Mouse (Mus musculus): ENCODE measurements at regions not wholly inside any gene's neighbourhood (a gene's known extent, or its start where the extent isn't known, plus 50 kb on each side); places are given as distances from the start of the nearest gene placed in this dataset.
A peak's percentile ranks its signal among the peaks of the same experiment; 100 is the strongest.

- no peak overlapping the region for H3K27ac ChIP-seq (ENCODE audit: low read length)
- no peaks in the 10 kb centered on the region for H3K9me3 ChIP-seq (ENCODE audit: low read length)
- H3K4me3 ChIP-seq (ENCODE audit: low read depth, low read length) = no peak overlapping the region
- no peaks in the 10 kb centered on the region for H3K27me3 ChIP-seq (replicated peaks; ENCODE audit: insufficient read depth, low read length)
- DNase-seq (ENCODE audit: low spot score) (no peak), ATAC-seq (no peak)
- WGBS = 93% methylated on average over 5 of the region's 5 CpGs
- no peaks in the 10 kb centered on the region for H3K36me3 ChIP-seq (ENCODE audit: insufficient read depth, low read length)
- no peak overlapping the region for H3K9ac ChIP-seq (replicated peaks; ENCODE audit: low read depth)
- no peak overlapping the region for H3K4me2 ChIP-seq (replicated peaks; ENCODE audit: low read depth, low read length)
- no peak for TF ChIP-seq EP300 (IDR thresholded peaks at IDR 0.05)
- no peak for TF ChIP-seq CTCF (IDR thresholded peaks at IDR 0.05)
- no peaks in the 10 kb centered on the region for H3K4me1 ChIP-seq (ENCODE audit: insufficient read depth, low read depth, low read length)
Measured at GRCm38 (mm10) chr5:119560392-119560791, 110.1 kb upstream of the Tbx3 start.

GRCm38 (mm10) chr5:119561531-119561930, 108.9 kb upstream of the Tbx3 start:
- 94% methylated on average over 7 of the region's 7 CpGs for WGBS

GRCm38 (mm10) chr5:119563510-119564351, 106.7 kb upstream of the Tbx3 start:
- WGBS = 26% methylated on average over 33 of the region's 33 CpGs
- H3K27me3 ChIP-seq (replicated peaks; ENCODE audit: insufficient read depth, low read length) = no peaks in the 10 kb centered on the region
- no peaks in the 10 kb centered on the region for H3K4me1 ChIP-seq (ENCODE audit: insufficient read depth, low read depth, low read length)
- TF ChIP-seq EP300 (IDR thresholded peaks at IDR 0.05) (no peak), CTCF (IDR thresholded peaks at IDR 0.05) (no peak)
- no peaks in the 10 kb centered on the region for H3K9me3 ChIP-seq (ENCODE audit: low read length)
- ATAC-seq (0 out of 2 replicates have a peak, but pooled peaks have one; percentile 19), DNase-seq (ENCODE audit: low spot score) (peak; percentile 29)
- H3K4me3 ChIP-seq (ENCODE audit: low read depth, low read length) = no peak overlapping the region
- no peaks in the 10 kb centered on the region for H3K36me3 ChIP-seq (ENCODE audit: insufficient read depth, low read length)
- no peak overlapping the region for H3K27ac ChIP-seq (ENCODE audit: low read length)
- H3K9ac ChIP-seq (replicated peaks; ENCODE audit: low read depth) = no peak overlapping the region
- H3K4me2 ChIP-seq (replicated peaks; ENCODE audit: low read depth, low read length) = peak overlapping the region; percentile 19; the same call in 1 of the 2 replicates

More at GRCm38 (mm10) chr5:119561531-119561930, 108.9 kb upstream of the Tbx3 start:
- Histone ChIP-seq H3K4me2 (replicated peaks; ENCODE audit: low read depth, low read length) (no peak overlapping the region), H3K9me3 (ENCODE audit: low read length) (no peaks in the 10 kb centered on the region), H3K4me3 (ENCODE audit: low read depth, low read length) (no peak overlapping the region), H3K4me1 (ENCODE audit: insufficient read depth, low read depth, low read length) (no peaks in the 10 kb centered on the region), H3K36me3 (ENCODE audit: insufficient read depth, low read length) (no peaks in the 10 kb centered on the region), H3K27me3 (replicated peaks; ENCODE audit: insufficient read depth, low read length) (no peaks in the 10 kb centered on the region), H3K9ac (replicated peaks; ENCODE audit: low read depth) (no peak overlapping the region), H3K27ac (ENCODE audit: low read length) (no peak overlapping the region)
- no peak for TF ChIP-seq EP300 (IDR thresholded peaks at IDR 0.05)
- no peak for TF ChIP-seq CTCF (IDR thresholded peaks at IDR 0.05)
- ATAC-seq (no peak), DNase-seq (ENCODE audit: low spot score) (no peak)

GRCm38 (mm10) chr5:119567639-119568038, 102.8 kb upstream of the Tbx3 start:
- ATAC-seq (no peak), DNase-seq (ENCODE audit: low spot score) (no peak)
- H3K27me3 ChIP-seq (replicated peaks; ENCODE audit: insufficient read depth, low read length) = no peaks in the 10 kb centered on the region
- no peaks in the 10 kb centered on the region for H3K9me3 ChIP-seq (ENCODE audit: low read length)
- no peaks in the 10 kb centered on the region for H3K36me3 ChIP-seq (ENCODE audit: insufficient read depth, low read length)
- no peak overlapping the region for H3K27ac ChIP-seq (ENCODE audit: low read length)
- no peaks in the 10 kb centered on the region for H3K4me1 ChIP-seq (ENCODE audit: insufficient read depth, low read depth, low read length)
- no peak overlapping the region for H3K4me2 ChIP-seq (replicated peaks; ENCODE audit: low read depth, low read length)
- H3K4me3 ChIP-seq (ENCODE audit: low read depth, low read length) = no peak overlapping the region
- 70% methylated on average over 11 of the region's 11 CpGs for WGBS
- no peak for TF ChIP-seq EP300 (IDR thresholded peaks at IDR 0.05)
- TF ChIP-seq CTCF (IDR thresholded peaks at IDR 0.05) = no peak
- H3K9ac ChIP-seq (replicated peaks; ENCODE audit: low read depth) = no peak overlapping the region

GRCm38 (mm10) chr5:119570054-119570453, 100.4 kb upstream of the Tbx3 start:
- TF ChIP-seq EP300 (IDR thresholded peaks at IDR 0.05) = peak; percentile 74
- TF ChIP-seq CTCF (IDR thresholded peaks at IDR 0.05) = no peak
- WGBS = 19% methylated on average over 8 of the region's 8 CpGs
- Histone ChIP-seq H3K27ac (ENCODE audit: low read length) (no peak overlapping the region), H3K4me3 (ENCODE audit: low read depth, low read length) (no peak overlapping the region), H3K4me1 (ENCODE audit: insufficient read depth, low read depth, low read length) (no peaks in the 10 kb centered on the region), H3K4me2 (replicated peaks; ENCODE audit: low read depth, low read length) (no peak overlapping the region), H3K9me3 (ENCODE audit: low read length) (no peaks in the 10 kb centered on the region), H3K9ac (replicated peaks; ENCODE audit: low read depth) (no peak overlapping the region), H3K36me3 (ENCODE audit: insufficient read depth, low read length) (no peaks in the 10 kb centered on the region), H3K27me3 (replicated peaks; ENCODE audit: insufficient read depth, low read length) (no peaks in the 10 kb centered on the region)
- ATAC-seq (peak; percentile 67), DNase-seq (ENCODE audit: low spot score) (peak; percentile 59)

GRCm38 (mm10) chr5:119571644-119572043, 98.8 kb upstream of the Tbx3 start:
- Histone ChIP-seq H3K36me3 (ENCODE audit: insufficient read depth, low read length) (no peaks in the 10 kb centered on the region), H3K9me3 (ENCODE audit: low read length) (no peaks in the 10 kb centered on the region), H3K27ac (ENCODE audit: low read length) (no peak overlapping the region), H3K4me1 (ENCODE audit: insufficient read depth, low read depth, low read length) (no peaks in the 10 kb centered on the region), H3K9ac (replicated peaks; ENCODE audit: low read depth) (no peak overlapping the region), H3K27me3 (replicated peaks; ENCODE audit: insufficient read depth, low read length) (no peaks in the 10 kb centered on the region), H3K4me2 (replicated peaks; ENCODE audit: low read depth, low read length) (no peak overlapping the region), H3K4me3 (ENCODE audit: low read depth, low read length) (no peak overlapping the region)
- DNase-seq (ENCODE audit: low spot score) (no peak), ATAC-seq (no peak)
- WGBS = 94% methylated on average over 3 of the region's 3 CpGs
- TF ChIP-seq CTCF (IDR thresholded peaks at IDR 0.05) (peak; percentile 47), EP300 (IDR thresholded peaks at IDR 0.05) (no peak)

Measured in lung, postnatal 0 days (tissue).